Mouse (Mus musculus) MEL (cell line): Measurements from ENCODE around the gene Cyp26b1. TPM values are rescaled to one million over a fixed set of nuclear protein-coding genes. Genes with fewer than 3 reads are reported as not detected.

Experiments
- DNase-seq: peaks from one replicate; pipeline ENCODE4 v3.0.0; 2011; ENCODE audit warnings: low read depth, low spot score
- H3K27ac ChIP-seq: 2 replicates; pipeline ENCODE4 v1.5.1; 2012; ENCODE audit warnings: low read depth, mild to moderate bottlenecking, control low read depth, low read length, moderate library complexity; ENCODE audit not compliant: control insufficient read depth
- H3K27me3 ChIP-seq, 2 experiments: fragments of 150-350 bp in 1 of 2; sonication (generic) in 1 of 2; 2 replicates each; pipeline ENCODE4 v1.6.1; 2012; ENCODE audit warnings: low read length in 2 of 2, mild to moderate bottlenecking in 2 of 2, improper control_type of control experiment in 1 of 2, moderate library complexity in 1 of 2; ENCODE audit not compliant: insufficient read depth in 2 of 2, control insufficient read depth in 1 of 2
- H3K36me3 ChIP-seq, 2 experiments: 2 replicates each; pipeline ENCODE4 v1.6.1; 2012 to 2014; ENCODE audit warnings: low read length in 2 of 2, improper control_type of control experiment in 1 of 2, inconsistent platforms in 1 of 2, mild to moderate bottlenecking in 1 of 2; ENCODE audit not compliant: insufficient read depth in 2 of 2, control insufficient read depth in 1 of 2
- H3K4me1 ChIP-seq, 2 experiments: fragments of 150-350 bp in 1 of 2; sonication (generic) in 1 of 2; 2 replicates each; pipeline ENCODE4 v1.6.1; 2012; ENCODE audit warnings: low read length in 2 of 2, improper control_type of control experiment in 1 of 2, mild to moderate bottlenecking in 1 of 2; ENCODE audit not compliant: insufficient read depth in 2 of 2, control insufficient read depth in 1 of 2
- H3K4me3 ChIP-seq, 2 experiments: fragments of 150-350 bp in 1 of 2; sonication (generic) in 1 of 2; 2 replicates each; pipeline ENCODE4 v1.5.1; 2012; ENCODE audit warnings: low read depth in 2 of 2, low read length in 2 of 2, mild to moderate bottlenecking in 2 of 2, moderate library complexity in 2 of 2, control low read depth in 1 of 2, improper control_type of control experiment in 1 of 2; ENCODE audit not compliant: control insufficient read depth in 1 of 2, insufficient read depth in 1 of 2
- H3K79me2 ChIP-seq: 2 replicates; pipeline ENCODE4 v1.6.1; 2012; ENCODE audit warnings: mild to moderate bottlenecking, low read length, moderate library complexity; ENCODE audit not compliant: control insufficient read depth, poor library complexity, insufficient read depth
- H3K9ac ChIP-seq: 2 replicates; pipeline ENCODE4 v1.6.1; 2012; ENCODE audit warnings: low read depth, mild to moderate bottlenecking, control low read depth, low read length, moderate library complexity; ENCODE audit not compliant: control insufficient read depth, poor library complexity, severe bottlenecking
- H3K9me3 ChIP-seq: fragments of 150-350 bp; sonication (generic); replicated peaks from 2 replicates; pipeline ENCODE4 v1.6.1; 2012; ENCODE audit warnings: mild to moderate bottlenecking, low read length, improper control_type of control experiment, moderate library complexity; ENCODE audit not compliant: insufficient read depth
- BHLHE40 ChIP-seq: IDR thresholded peaks from 2 replicates; pipeline ENCODE4 v1.6.1; 2012; ENCODE audit warnings: low read depth, mild to moderate bottlenecking, inconsistent platforms, low read length, improper control_type of control experiment, borderline replicate concordance
- CHD1 ChIP-seq: IDR thresholded peaks from 2 replicates; pipeline ENCODE4 v1.6.1; 2012; ENCODE audit warnings: low read depth, mild to moderate bottlenecking, inconsistent platforms, low read length, improper control_type of control experiment
- CHD2 ChIP-seq: IDR thresholded peaks from 2 replicates; pipeline ENCODE4 v1.6.1; 2011; ENCODE audit warnings: low read length, improper control_type of control experiment
- E2F4 ChIP-seq: IDR thresholded peaks from 2 replicates; pipeline ENCODE4 v1.6.1; 2011; ENCODE audit warnings: low read depth, low read length, improper control_type of control experiment, borderline replicate concordance
- EP300 ChIP-seq, 2 experiments: IDR thresholded peaks; 2 replicates each; pipeline ENCODE4 v1.6.1; 2011; ENCODE audit warnings: improper control_type of control experiment in 2 of 2, low read length in 2 of 2, low read depth in 1 of 2, mild to moderate bottlenecking in 1 of 2
- ETS1 ChIP-seq: IDR thresholded peaks from 2 replicates; pipeline ENCODE4 v1.6.1; 2012; ENCODE audit warnings: low read depth, mild to moderate bottlenecking, inconsistent platforms, low read length, improper control_type of control experiment, moderate library complexity
- GATA1 ChIP-seq: IDR thresholded peaks from 2 replicates; pipeline ENCODE4 v1.6.1; 2011; ENCODE audit warnings: low read depth, low read length, improper control_type of control experiment
- HCFC1 ChIP-seq: IDR thresholded peaks from 2 replicates; pipeline ENCODE4 v1.6.1; 2012; ENCODE audit warnings: low read depth, mild to moderate bottlenecking, inconsistent platforms, low read length, improper control_type of control experiment, moderate library complexity
- MEF2A ChIP-seq: IDR thresholded peaks from 2 replicates; pipeline ENCODE4 v1.6.1; 2014; ENCODE audit warnings: low read depth, mild to moderate bottlenecking, inconsistent platforms, low read length, improper control_type of control experiment; ENCODE audit not compliant: poor library complexity, insufficient replicate concordance, severe bottlenecking; ENCODE audit errors: extremely low read depth
- MXI1 ChIP-seq: IDR thresholded peaks from 2 replicates; pipeline ENCODE4 v1.6.1; 2011; ENCODE audit warnings: mild to moderate bottlenecking, low read depth, low read length, improper control_type of control experiment
- MYB ChIP-seq: IDR thresholded peaks from 2 replicates; pipeline ENCODE4 v1.6.1; 2011; ENCODE audit warnings: mild to moderate bottlenecking, low read depth, low read length, improper control_type of control experiment
- POLR2AphosphoS5 ChIP-seq: IDR thresholded peaks from 2 replicates; pipeline ENCODE4 v1.6.1; 2012; ENCODE audit warnings: low read depth, borderline replicate concordance, mild to moderate bottlenecking, inconsistent platforms, low read length, moderate library complexity, mixed read lengths
- SIN3A ChIP-seq: IDR thresholded peaks from 2 replicates; pipeline ENCODE4 v1.6.1; 2012; ENCODE audit warnings: low read length, improper control_type of control experiment, inconsistent platforms
- TCF12 ChIP-seq: IDR thresholded peaks from 2 replicates; pipeline ENCODE4 v1.6.1; 2014; ENCODE audit warnings: low read depth, mild to moderate bottlenecking, inconsistent platforms, low read length, improper control_type of control experiment, moderate library complexity
- USF1 ChIP-seq: IDR thresholded peaks from 2 replicates; pipeline ENCODE4 v1.6.1; 2014; ENCODE audit warnings: low read depth, mild to moderate bottlenecking, inconsistent platforms, low read length, improper control_type of control experiment, moderate library complexity
- ZC3H11A ChIP-seq: IDR thresholded peaks from 2 replicates; pipeline ENCODE4 v1.6.1; 2012; ENCODE audit warnings: low read depth, mild to moderate bottlenecking, inconsistent platforms, low read length, improper control_type of control experiment
- ZKSCAN1 ChIP-seq: IDR thresholded peaks from 2 replicates; pipeline ENCODE4 v1.6.1; 2012; ENCODE audit warnings: low read depth, mild to moderate bottlenecking, inconsistent platforms, low read length, improper control_type of control experiment, moderate library complexity
- polyA plus RNA-seq, 2 experiments: library from polyadenylated mRNA; stranded (reverse) in 1 of 2; unstranded in 1 of 2; fragments of >175 nt in 1 of 2; fragments of >200 nt in 1 of 2; gene quantifications; 2 replicates each; pipeline versions ENCODE4 v1.2.1 to v1.2.4; 2012; ENCODE audit warnings: low replicate concordance in 2 of 2, low read depth in 1 of 2; ENCODE audit not compliant: insufficient read length in 2 of 2, insufficient read depth in 1 of 2, missing spikeins in 1 of 2
- total RNA-seq: library from RNA; depleted of rRNA; stranded (reverse); fragments of 300-350 nt; gene quantifications from 2 replicates; pipeline ENCODE4 v1.2.3, GENCODE M21; 2012

Gene Cyp26b1
- total and polyA plus RNA-seq, 3 experiments = not detected

GRCm38 (mm10) chr6:84616586-84616985 is 22.9 kb upstream of the Cyp26b1 start:
- Histone ChIP-seq H3K9me3 (no peaks in the 10 kb centered on the region), H3K27ac (no peak overlapping the region), H3K4me1 (no peaks in the 10 kb centered on the region), H3K79me2 (no peaks in the 10 kb centered on the region)
- TF ChIP-seq EP300 (IDR thresholded peaks at IDR 0.05; ENCODE audit: low read depth in 1 of 2, low read length in 2 of 2) = no peak
- no peak for TF ChIP-seq BHLHE40
- no peak for TF ChIP-seq ZC3H11A
- no peak for TF ChIP-seq MXI1
- no peak for TF ChIP-seq POLR2AphosphoS5
- no peak for TF ChIP-seq ETS1
- no peak for TF ChIP-seq ZKSCAN1
- no peak for TF ChIP-seq MEF2A
- TF ChIP-seq HCFC1 = no peak
- TF ChIP-seq CHD2 = no peak
- no peak for TF ChIP-seq USF1
- TF ChIP-seq, all 39 proteins: peak for 0
- no peak for DNase-seq
- H3K4me3 ChIP-seq = no peak overlapping the region
- H3K36me3 ChIP-seq = no peaks in the 10 kb centered on the region
- no peaks in the 10 kb centered on the region for H3K27me3 ChIP-seq
- no peak overlapping the region for H3K9ac ChIP-seq

GRCm38 (mm10) chr6:84613561-84613960 is 19.9 kb upstream of the Cyp26b1 start:
- no peaks in the 10 kb centered on the region for H3K9me3 ChIP-seq
- no peak for DNase-seq
- no peaks in the 10 kb centered on the region for H3K4me1 ChIP-seq
- H3K79me2 ChIP-seq = no peaks in the 10 kb centered on the region
- H3K27ac ChIP-seq = no peak overlapping the region
- no peaks in the 10 kb centered on the region for H3K27me3 ChIP-seq
- no peaks in the 10 kb centered on the region for H3K36me3 ChIP-seq
- TF ChIP-seq MYB (no peak), ZC3H11A (no peak), CHD1 (no peak), E2F4 (no peak), ZKSCAN1 (no peak), POLR2AphosphoS5 (no peak), SIN3A (no peak), GATA1 (no peak), TCF12 (no peak)
- H3K9ac ChIP-seq = no peak overlapping the region
- no peak overlapping the region for H3K4me3 ChIP-seq
